Mouse (Mus musculus) megakaryocyte, embryonic 14.5 days (primary cell): ENCODE results near the gene Kyat1.

ENCODE experiments used
- FLI1 ChIP-seq: IDR thresholded peaks from 2 replicates; pipeline ENCODE4 v1.6.1; 2012; ENCODE audit warnings: low read length, inconsistent platforms, mixed read lengths
- GATA1 ChIP-seq: IDR thresholded peaks from 3 replicates; pipeline ENCODE4 v1.6.1; 2012; ENCODE audit warnings: mixed read lengths, low read length, inconsistent platforms, borderline replicate concordance

DNA sequence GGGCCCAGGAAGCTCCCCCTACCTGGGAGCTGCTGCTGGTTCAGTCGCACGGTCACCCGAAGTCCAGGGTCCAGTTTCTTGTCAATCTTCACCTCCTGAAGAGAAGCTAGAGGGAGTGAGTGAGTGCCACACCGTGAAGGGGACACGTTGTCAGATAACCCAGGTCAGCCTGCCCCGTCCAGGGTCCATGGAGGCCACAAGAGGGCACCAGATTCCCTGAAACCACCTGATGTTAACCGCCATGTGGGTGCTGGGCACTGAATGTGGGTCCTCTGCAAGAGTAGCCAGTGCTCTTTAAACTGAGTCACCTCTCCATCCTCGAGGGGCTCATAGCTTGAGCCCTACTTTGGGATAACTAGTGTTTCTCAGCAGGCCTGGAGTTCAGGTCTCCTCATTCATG, 29.8 kb downstream of the Kyat1 start:
- no peak for TF ChIP-seq GATA1
- TF ChIP-seq FLI1 = no peak
